8 mouse cellular contexts compared by ENCODE assay signal in the genomic region with DNA sequence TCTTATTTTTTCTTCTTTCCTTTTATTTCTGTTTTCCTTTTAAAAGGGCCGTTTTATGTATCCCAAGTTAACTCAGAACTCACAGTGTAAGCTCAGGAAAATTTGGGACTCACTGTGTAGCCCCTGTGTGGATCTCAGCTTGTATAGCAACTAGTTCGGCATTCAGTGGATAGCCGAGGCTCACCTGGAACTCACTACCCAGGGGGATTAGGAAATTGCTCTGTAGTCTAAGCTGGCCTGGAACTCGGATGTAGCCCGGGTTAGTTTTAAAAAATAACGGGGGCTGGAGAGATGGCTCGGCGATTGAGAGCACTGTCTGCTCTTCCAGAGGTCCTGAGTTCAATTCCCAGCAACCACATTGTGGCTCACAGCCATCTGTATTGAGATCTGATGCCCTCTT. TPM values are rescaled to one million over a fixed set of nuclear protein-coding genes. Genes with fewer than 3 reads are reported as not detected.
DNase-seq lines count a peak whose midpoint lies in the region; ATAC-seq and TF ChIP-seq lines count a peak whose summit lies in the region.

No protein-coding gene starts in this region.

- no peaks in the 10 kb centered on the region for H3K27me3 ChIP-seq in hindbrain, embryonic 15.5 days
- H3K27me3 ChIP-seq in midbrain, postnatal 0 days (ENCODE audit: insufficient read depth, low read length) = no peaks in the 10 kb centered on the region

- H3K4me1 ChIP-seq in hindbrain, embryonic 15.5 days (replicated peaks) = peaks cover 34% of the 10 kb centered on the region
- no peaks in the 10 kb centered on the region for H3K4me1 ChIP-seq in midbrain, postnatal 0 days (ENCODE audit: insufficient read depth, low read length)

- H3K4me2 ChIP-seq in hindbrain, embryonic 15.5 days = peak overlapping the region; percentile 76
- H3K4me2 ChIP-seq in midbrain, postnatal 0 days (ENCODE audit: low read depth, low read length, poor library complexity, severe bottlenecking) = peak overlapping the region; percentile 52

- H3K9me3 ChIP-seq in hindbrain, embryonic 15.5 days = no peaks in the 10 kb centered on the region
- no peaks in the 10 kb centered on the region for H3K9me3 ChIP-seq in midbrain, postnatal 0 days (ENCODE audit: low read length)

- TF ChIP-seq CTCF in layer of hippocampus, adult 2 months (conservative IDR thresholded peaks at IDR 0.05) = no peak
- 0 out of 2 replicates have a peak, but pooled peaks have one; percentile 3 for TF ChIP-seq CTCF in midbrain, postnatal 0 days (IDR thresholded peaks at IDR 0.05)

- H3K27ac ChIP-seq in layer of hippocampus, adult 2 months = peak overlapping the region; percentile 87
- peak overlapping the region; percentile 85 for H3K27ac ChIP-seq in hindbrain, embryonic 15.5 days (replicated peaks)
- peak overlapping the region; percentile 73; the same call in 1 of the 2 replicates for H3K27ac ChIP-seq in midbrain, postnatal 0 days (ENCODE audit: low read depth, low read length)

- DNase-seq in layer of hippocampus, adult 2 months (ENCODE audit: low spot score in 2 of 2) = no peak
- no peak for DNase-seq in layer of hippocampus, adult 9-10 months (ENCODE audit: low spot score)
- peak; percentile 11 to 16 for DNase-seq in cerebellum, postnatal 10 days
- no peak for DNase-seq in midbrain, postnatal 0 days (ENCODE audit: low spot score)
- no peak for DNase-seq in right cerebral cortex, postnatal 25 days
- DNase-seq in spleen, postnatal 14 days (ENCODE audit: low spot score in 2 of 2) = no peak
- no peak for DNase-seq in B cell, adult 2 months

- peak overlapping the region; percentile 77 for H3K9ac ChIP-seq in hindbrain, embryonic 15.5 days
- H3K9ac ChIP-seq in midbrain, postnatal 0 days (replicated peaks; ENCODE audit: low read length, poor library complexity, severe bottlenecking) = peak overlapping the region; percentile 64

- H3K36me3 ChIP-seq in hindbrain, embryonic 15.5 days = peaks cover 10% of the 10 kb centered on the region
- H3K36me3 ChIP-seq in midbrain, postnatal 0 days (ENCODE audit: insufficient read depth, low read length) = peaks cover 4% of the 10 kb centered on the region

- no peak for ATAC-seq in hindbrain, embryonic 15.5 days (ENCODE audit: low FRiP score, low read depth)
- ATAC-seq in midbrain, postnatal 0 days (ENCODE audit: low FRiP score) = no peak

- 10% methylated on average over 8 of the region's 8 CpGs for WGBS in hindbrain, embryonic 15.5 days
- 13% methylated on average over 8 of the region's 8 CpGs for WGBS in midbrain, postnatal 0 days

- H3K4me3 ChIP-seq in layer of hippocampus, adult 2 months = peak overlapping the region; percentile 90
- peak overlapping the region; percentile 91 for H3K4me3 ChIP-seq in hindbrain, embryonic 15.5 days
- H3K4me3 ChIP-seq in midbrain, postnatal 0 days (ENCODE audit: low read depth, low read length) = peak overlapping the region; percentile 54

RNA-seq across cellular contexts. Expression of gene Tyw1, which starts 1.9 kb away (rescaled TPM):
- 10 to 100 TPM; 16.2 to 17.7 TPM for total RNA-seq in layer of hippocampus, adult 2 months (2021)
- 21.9 and 22.3 TPM in 2 replicates for polyA plus RNA-seq in hindbrain, embryonic 15.5 days (2015; fragmentation: Nextera tagmentation; extraction: Ambion mirVana)
- 18.3 and 21.3 TPM in 2 replicates for total RNA-seq in midbrain, postnatal 0 days (2014; rRNA removed)
- polyA plus RNA-seq in midbrain, postnatal 0 days (2015; fragmentation: Nextera tagmentation; extraction: Ambion mirVana) = 16.3 and 18.0 TPM in 2 replicates

RNA-seq across cellular contexts. Expression of gene Sbds, which starts 2.0 kb away (rescaled TPM):
- total RNA-seq in layer of hippocampus, adult 2 months (2021) = 10 to 100 TPM; 76.5 to 81.9 TPM
- polyA plus RNA-seq in hindbrain, embryonic 15.5 days (2015; fragmentation: Nextera tagmentation; extraction: Ambion mirVana) = 56.2 and 56.7 TPM in 2 replicates
- total RNA-seq in midbrain, postnatal 0 days (2014; rRNA removed) = 16.6 and 20.3 TPM in 2 replicates
- 39.8 and 46.4 TPM in 2 replicates for polyA plus RNA-seq in midbrain, postnatal 0 days (2015; fragmentation: Nextera tagmentation; extraction: Ambion mirVana)

RNA-seq across cellular contexts. Expression of gene Tmem248, which starts 40.4 kb away (rescaled TPM):
- total RNA-seq in layer of hippocampus, adult 2 months (2021) = 10 to 100 TPM; 39.7 to 41.4 TPM
- 23.6 and 26.2 TPM in 2 replicates for polyA plus RNA-seq in hindbrain, embryonic 15.5 days (2015; fragmentation: Nextera tagmentation; extraction: Ambion mirVana)
- total RNA-seq in midbrain, postnatal 0 days (2014; rRNA removed) = 46.9 and 50.1 TPM in 2 replicates
- 28.6 and 31.6 TPM in 2 replicates for polyA plus RNA-seq in midbrain, postnatal 0 days (2015; fragmentation: Nextera tagmentation; extraction: Ambion mirVana)

Comparison
In these comparisons a context has a peak if more than half of its experiments do, and no peak if none do; other contexts are left out.
1. DNase-seq: peak in cerebellum, postnatal 10 days (2 of 2); none in layer of hippocampus, adult 2 months (0 of 2), layer of hippocampus, adult 9-10 months (single experiment), midbrain, postnatal 0 days (single experiment), right cerebral cortex, postnatal 25 days (single experiment), spleen, postnatal 14 days (0 of 2) and B cell, adult 2 months (0 of 2).
2. Peak in every context shown above with its lines, with median percentiles within 50 percentile points of each other: H3K27ac ChIP-seq and H3K4me3 ChIP-seq.